Mouse (Mus musculus) limb, embryonic 13.5 days (tissue): Measurements from ENCODE around the gene Ptprj. TPM values are rescaled to one million over a fixed set of nuclear protein-coding genes. Genes with fewer than 3 reads are reported as not detected.
"Not testable (repeated sequence)": the region's sequence is repeated elsewhere in the genome, so short reads cannot be mapped to it uniquely, and the experiment has no call there.

Source experiments
- ATAC-seq: fragments of 200-750 bp; cut with Nextera tagmentation; 2 replicates; pipeline ENCODE4 v1.8.0; 2017; ENCODE audit warnings: low read depth, moderate number of reproducible peaks, moderate TSS enrichment; ENCODE audit not compliant: low FRiP score
- H3K27ac ChIP-seq: fragments of 300-500 bp; sonication (generic); 2 replicates; pipeline ENCODE4 v1.5.1; 2015; ENCODE audit warnings: inconsistent platforms, mild to moderate bottlenecking, moderate library complexity
- H3K27me3 ChIP-seq: fragments of 300-500 bp; sonication (generic); 2 replicates; pipeline ENCODE4 v1.6.1; 2015; ENCODE audit warnings: mild to moderate bottlenecking, inconsistent platforms
- H3K36me3 ChIP-seq: fragments of 300-500 bp; sonication (generic); 2 replicates; pipeline ENCODE4 v1.6.1; 2015; ENCODE audit warnings: inconsistent platforms, mild to moderate bottlenecking, moderate library complexity
- H3K4me1 ChIP-seq: fragments of 300-500 bp; sonication (generic); 2 replicates; pipeline ENCODE4 v1.6.1; 2015; ENCODE audit warnings: inconsistent platforms
- H3K4me2 ChIP-seq: fragments of 300-500 bp; sonication (generic); replicated peaks from 2 replicates; pipeline ENCODE4 v1.6.1; 2015; ENCODE audit warnings: inconsistent platforms, mild to moderate bottlenecking, moderate library complexity
- H3K4me3 ChIP-seq: fragments of 300-500 bp; sonication (generic); 2 replicates; pipeline ENCODE4 v1.5.1; 2015; ENCODE audit warnings: moderate library complexity, mild to moderate bottlenecking, inconsistent platforms
- H3K9ac ChIP-seq: fragments of 300-500 bp; sonication (generic); 2 replicates; pipeline ENCODE4 v1.6.1; 2015; ENCODE audit warnings: mild to moderate bottlenecking, inconsistent platforms
- H3K9me3 ChIP-seq: fragments of 300-500 bp; sonication (generic); 2 replicates; pipeline ENCODE4 v1.6.1; 2016; ENCODE audit warnings: inconsistent platforms
- WGBS: fragments of 180-500 bp; shearing (Covaris S2); methylation state at CpG from one replicate; pipeline ENCODE4 v1.1.7; 2015; 5-methylcytosine and 5-hydroxymethylcytosine counted together
- polyA plus RNA-seq: library from polyadenylated mRNA; unstranded; fragments of >200 nt; fragmentation: Nextera tagmentation; extraction: Ambion mirVana; gene quantifications from 2 replicates; pipeline ENCODE4 v1.2.1, GENCODE M21; 2015

Gene Ptprj
- polyA plus RNA-seq, 1 experiment from 2014 or later: 1.6 TPM

- Histone ChIP-seq H3K36me3 (no peaks in the 10 kb centered on the region), H3K4me3 (no peak overlapping the region), H3K4me2 (no peak overlapping the region), H3K27ac (no peak overlapping the region), H3K9me3 (no peaks in the 10 kb centered on the region), H3K4me1 (peaks cover 3% of the 10 kb centered on the region), H3K27me3 (no peaks in the 10 kb centered on the region), H3K9ac (no peak overlapping the region)
- ATAC-seq: no peak
- 49% methylated on average over 6 of the region's 6 CpGs for WGBS
Measured at GRCm38 (mm10) chr2:90470122-90470521, 110.3 kb downstream of the Ptprj start.

DNA sequence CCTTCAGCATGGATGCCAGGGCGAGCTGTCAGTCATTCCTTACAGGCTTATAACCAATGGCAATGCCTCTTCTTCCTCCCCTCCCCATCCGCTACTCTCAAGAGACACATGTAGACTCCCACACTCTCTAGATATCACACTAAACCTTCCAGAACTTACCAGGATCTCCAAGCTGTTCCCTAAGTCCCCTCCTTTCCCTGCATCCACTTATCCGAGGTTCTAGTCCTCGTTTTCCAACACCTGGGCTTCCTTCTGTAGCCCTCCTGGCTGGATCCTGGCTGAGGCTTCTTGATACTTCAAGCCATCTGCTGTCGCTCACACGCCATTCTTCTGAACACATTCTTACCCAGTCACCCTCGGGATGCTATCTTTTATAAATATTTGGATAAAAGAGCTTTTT, 114.0 kb downstream of the Ptprj start:
- Histone ChIP-seq H3K9ac (no peak overlapping the region), H3K27ac (no peak overlapping the region), H3K9me3 (no peaks in the 10 kb centered on the region), H3K27me3 (no peaks in the 10 kb centered on the region), H3K4me2 (no peak overlapping the region), H3K4me3 (no peak overlapping the region), H3K36me3 (no peaks in the 10 kb centered on the region), H3K4me1 (no peaks in the 10 kb centered on the region)
- WGBS: 79% methylated on average over 7 of the region's 7 CpGs
- ATAC-seq: no peak

GRCm38 (mm10) chr2:90463735-90464134, 116.7 kb downstream of the Ptprj start:
- no peak overlapping the region for H3K4me2 ChIP-seq
- WGBS: 90% methylated on average over 5 of the region's 5 CpGs
- H3K9ac ChIP-seq: no peak overlapping the region
- H3K27me3 ChIP-seq: no peaks in the 10 kb centered on the region
- H3K4me1 ChIP-seq: no peaks in the 10 kb centered on the region
- ATAC-seq: no peak
- H3K4me3 ChIP-seq: no peak overlapping the region
- no peaks in the 10 kb centered on the region for H3K36me3 ChIP-seq
- no peak overlapping the region for H3K27ac ChIP-seq
- no peaks in the 10 kb centered on the region for H3K9me3 ChIP-seq

DNA sequence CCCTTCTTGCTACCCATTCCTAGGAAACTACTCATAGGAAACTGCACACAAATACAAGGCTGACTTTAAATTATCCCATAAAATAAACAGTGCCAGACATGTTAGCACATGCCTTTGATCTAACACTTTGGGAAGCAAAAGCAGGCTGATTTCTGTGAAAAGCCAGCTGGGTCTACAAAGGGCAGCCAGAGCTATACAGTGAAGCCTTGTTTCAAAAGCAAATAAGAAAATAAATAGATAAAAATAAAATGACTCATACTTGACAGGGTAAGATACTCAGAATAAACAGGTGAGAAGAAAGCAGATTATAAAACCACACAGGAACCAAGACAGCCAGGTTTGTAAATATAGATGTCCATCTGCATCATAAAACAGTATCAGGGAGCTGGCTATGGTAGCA, 118.2 kb downstream of the Ptprj start:
- Histone ChIP-seq H3K4me3 (no peak overlapping the region), H3K36me3 (no peaks in the 10 kb centered on the region; the same call in 1 of the 2 replicates), H3K27ac (no peak overlapping the region), H3K9me3 (no peaks in the 10 kb centered on the region), H3K4me2 (no peak overlapping the region), H3K9ac (no peak overlapping the region), H3K27me3 (no peaks in the 10 kb centered on the region), H3K4me1 (no peaks in the 10 kb centered on the region)
- ATAC-seq: no peak

DNA sequence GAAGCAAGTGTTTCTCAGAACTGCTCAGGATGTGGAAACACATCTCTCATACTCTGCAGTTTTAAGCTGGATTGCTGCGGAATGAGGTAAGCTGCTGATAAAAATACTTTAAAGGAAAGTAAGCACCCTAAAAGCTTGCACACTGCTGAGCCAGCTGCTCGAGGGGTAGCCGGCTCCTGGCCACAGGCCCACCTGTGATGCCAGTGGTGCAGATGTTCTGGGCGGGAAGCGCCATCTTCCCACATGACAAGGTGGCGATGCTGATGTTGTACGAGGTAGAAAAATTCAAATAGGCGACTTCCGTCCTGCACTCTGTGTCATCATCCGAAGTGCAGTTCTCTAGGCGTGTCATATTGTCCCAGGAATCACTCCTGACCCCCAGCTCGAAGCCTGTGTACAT, 122.5 kb downstream of the Ptprj start:
- no peak overlapping the region for H3K9ac ChIP-seq
- WGBS: 87% methylated on average over 12 of the region's 12 CpGs
- ATAC-seq: no peak
- H3K4me2 ChIP-seq: no peak overlapping the region
- H3K4me3 ChIP-seq: no peak overlapping the region
- peaks cover 5% of the 10 kb centered on the region; the same call in 1 of the 2 replicates for H3K36me3 ChIP-seq
- H3K27ac ChIP-seq: no peak overlapping the region
- H3K4me1 ChIP-seq: no peaks in the 10 kb centered on the region
- no peaks in the 10 kb centered on the region for H3K9me3 ChIP-seq
- H3K27me3 ChIP-seq: no peaks in the 10 kb centered on the region

DNA sequence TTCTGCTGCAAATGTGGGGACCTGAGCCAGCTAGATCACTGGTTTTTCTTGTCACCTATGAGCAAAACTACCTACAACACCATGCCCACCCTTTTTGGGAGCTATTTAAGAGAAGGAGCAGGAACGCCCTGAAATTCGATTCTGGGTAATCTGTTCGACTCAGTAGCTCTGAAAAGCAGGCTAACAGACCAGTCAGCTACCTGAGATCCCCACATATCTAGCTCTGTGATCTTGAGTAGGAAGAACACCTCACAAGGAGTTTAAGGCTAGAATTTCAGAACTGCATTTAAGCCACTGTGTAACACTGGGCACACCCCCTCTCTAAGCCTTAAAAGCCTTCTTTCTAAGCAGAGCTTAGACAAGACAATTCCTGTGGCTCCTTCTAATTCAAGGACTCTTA, 128.1 kb downstream of the Ptprj start:
- Histone ChIP-seq H3K9ac (no peak overlapping the region), H3K4me1 (no peaks in the 10 kb centered on the region), H3K27me3 (no peaks in the 10 kb centered on the region), H3K27ac (no peak overlapping the region), H3K4me2 (no peak overlapping the region), H3K9me3 (no peaks in the 10 kb centered on the region), H3K36me3 (0 out of 2 replicates have a peak, but pooled peaks cover 5% of the 10 kb centered on the region), H3K4me3 (no peak overlapping the region)
- no peak for ATAC-seq
- WGBS: 65% methylated on average over 3 of the region's 3 CpGs

GRCm38 (mm10) chr2:90448967-90449740, 131.3 kb downstream of the Ptprj start:
- no peak overlapping the region for H3K4me2 ChIP-seq
- H3K9me3 ChIP-seq: no peaks in the 10 kb centered on the region
- 87% methylated on average over 15 of the region's 15 CpGs for WGBS
- H3K27me3 ChIP-seq: no peaks in the 10 kb centered on the region
- H3K4me1 ChIP-seq: no peaks in the 10 kb centered on the region
- no peak overlapping the region for H3K27ac ChIP-seq
- H3K4me3 ChIP-seq: no peak overlapping the region
- no peak for ATAC-seq
- 0 out of 2 replicates have a peak, but pooled peaks cover under 1% of the 10 kb centered on the region for H3K36me3 ChIP-seq
- no peak overlapping the region for H3K9ac ChIP-seq

- no peaks in the 10 kb centered on the region for H3K9me3 ChIP-seq
- no peak overlapping the region for H3K4me2 ChIP-seq
- H3K4me1 ChIP-seq: no peaks in the 10 kb centered on the region
- no peak overlapping the region for H3K4me3 ChIP-seq
- 86% methylated on average over 5 of the region's 5 CpGs for WGBS
- H3K9ac ChIP-seq: no peak overlapping the region
- ATAC-seq: no peak
- H3K36me3 ChIP-seq: no peaks in the 10 kb centered on the region
- no peaks in the 10 kb centered on the region for H3K27me3 ChIP-seq
- no peak overlapping the region for H3K27ac ChIP-seq
Measured at GRCm38 (mm10) chr2:90443811-90444210, 136.6 kb downstream of the Ptprj start.

GRCm38 (mm10) chr2:90441811-90442210, 138.6 kb downstream of the Ptprj start:
- not testable (repeated sequence) for H3K4me2 ChIP-seq, H3K4me1 ChIP-seq, H3K9ac ChIP-seq, H3K27me3 ChIP-seq, H3K9me3 ChIP-seq, ATAC-seq, H3K27ac ChIP-seq, H3K36me3 ChIP-seq, H3K4me3 ChIP-seq
- WGBS: 40% methylated on average over 4 of the region's 4 CpGs

DNA sequence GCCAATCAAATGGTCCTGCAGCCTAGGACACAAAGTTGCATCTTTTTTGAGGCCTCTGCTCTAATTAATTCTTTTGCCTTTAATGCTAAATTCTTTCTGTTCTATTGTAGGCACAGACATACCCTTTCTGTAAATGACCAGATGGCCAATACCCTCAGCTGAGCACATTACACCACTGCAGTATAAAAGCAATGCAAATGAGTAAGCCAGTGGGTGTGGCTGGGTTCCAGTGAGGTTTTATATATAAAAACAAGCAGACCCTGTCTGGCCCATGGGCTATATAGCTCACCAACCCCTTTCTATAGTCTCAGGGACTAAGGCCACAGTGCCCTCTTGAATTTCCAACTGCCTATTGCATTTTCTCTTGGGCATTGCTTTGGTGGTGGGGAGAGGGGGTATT, 140.3 kb downstream of the Ptprj start:
- not testable (repeated sequence) for H3K9ac ChIP-seq, H3K9me3 ChIP-seq, ATAC-seq, H3K27me3 ChIP-seq, H3K4me3 ChIP-seq, H3K4me1 ChIP-seq, H3K27ac ChIP-seq, H3K4me2 ChIP-seq, H3K36me3 ChIP-seq

DNA sequence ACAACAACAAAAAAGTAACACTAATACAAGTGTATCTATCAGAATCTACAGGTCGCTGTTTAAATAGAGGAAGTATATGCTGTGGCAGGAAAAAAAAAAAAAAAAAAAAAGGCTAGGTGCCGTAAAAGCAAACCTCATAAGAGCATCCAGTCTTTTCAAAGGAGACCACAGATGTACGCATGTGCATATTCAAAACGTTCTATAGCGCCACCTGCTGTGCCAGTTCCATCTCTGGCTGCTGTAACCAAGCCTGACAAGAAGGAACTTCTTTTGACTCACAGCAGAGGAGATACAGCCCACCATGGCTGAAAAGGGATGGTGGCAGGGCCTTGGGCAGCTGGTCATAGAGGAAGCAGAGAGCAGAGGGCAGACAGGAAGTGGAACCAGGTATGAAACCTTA, 143.0 kb downstream of the Ptprj start:
- WGBS: 92% methylated on average over 1 of the region's 5 CpGs
- H3K9ac ChIP-seq, H3K9me3 ChIP-seq, ATAC-seq, H3K4me3 ChIP-seq, H3K36me3 ChIP-seq, H3K4me2 ChIP-seq, H3K27me3 ChIP-seq, H3K4me1 ChIP-seq, H3K27ac ChIP-seq: not testable (repeated sequence)

- WGBS: no CpG with 5 or more reads among the region's 4 CpGs
Measured at GRCm38 (mm10) chr2:90429782-90430181, 150.7 kb downstream of the Ptprj start.

More at GRCm38 (mm10) chr2:90429782-90430181, 150.7 kb downstream of the Ptprj start:
- not testable (repeated sequence) for H3K9me3 ChIP-seq, H3K4me3 ChIP-seq, H3K4me1 ChIP-seq, H3K9ac ChIP-seq, H3K36me3 ChIP-seq, H3K27me3 ChIP-seq, H3K4me2 ChIP-seq, H3K27ac ChIP-seq
- ATAC-seq: peak; percentile 61; the same call in 1 of the 2 replicates
